Mouse (Mus musculus): ENCODE results near the gene S100a16. TPM values are rescaled to one million over a fixed set of nuclear protein-coding genes. Genes with fewer than 3 reads are reported as not detected.

Gene S100a16
- polyA plus RNA-seq, 1 experiment, result 134 TPM

DNA sequence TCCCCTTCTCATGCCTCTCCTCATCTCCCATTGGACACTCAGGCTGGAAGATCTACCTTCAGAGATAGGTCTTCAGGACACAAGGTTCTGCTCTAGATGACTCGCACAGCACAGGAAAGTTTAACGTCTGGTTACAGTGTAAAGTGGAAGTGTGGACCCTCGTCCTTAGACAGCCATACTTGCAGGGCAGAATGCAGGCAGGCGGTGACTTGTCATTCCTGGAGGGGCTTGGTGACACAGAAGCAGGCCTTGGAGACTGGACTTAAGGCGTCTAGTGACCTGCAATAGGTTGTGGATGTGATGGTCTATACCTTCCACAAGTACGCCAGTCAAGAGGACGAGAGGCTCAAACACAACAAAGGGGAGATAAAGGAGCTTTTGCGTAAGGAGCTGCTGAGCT, 52.9 kb downstream of the S100a16 start, which contains the start of gene S100a2:
TSS of gene S100a2 (plus strand) at position 301 of the 400 bp plus-strand sequence.
- Histone ChIP-seq H3K4me3 (ENCODE audit: insufficient read depth, low read length) (no peak within 1 kb of the TSS), H3K27ac (ENCODE audit: insufficient read depth, low read length) (no peak within 1 kb of the TSS), H3K4me1 (ENCODE audit: control insufficient read depth, insufficient read depth, low read length) (peaks cover 3% of the 10 kb centered on the region)
- no peak for TF ChIP-seq POLR2A (IDR thresholded peaks at IDR 0.05; ENCODE audit: extremely low read depth, insufficient read depth, low read length)
- no peak for TF ChIP-seq CTCF (IDR thresholded peaks at IDR 0.05; ENCODE audit: extremely low read depth, insufficient read depth, low read length)

Other genes with a start within 250 kb of the S100a16 start
- gene Gatad2b, start 244.1 kb upstream of the S100a16 start, polyA plus RNA-seq (2012; rRNA removed), result 33.2 and 35.4 TPM in 2 replicates
- gene Slc27a3, start 147.3 kb upstream of the S100a16 start, polyA plus RNA-seq (2012; rRNA removed), result 6.8 and 9.4 TPM in 2 replicates
- gene Ints3, start 103.6 kb upstream of the S100a16 start, polyA plus RNA-seq (2012; rRNA removed), result 44.8 and 46.1 TPM in 2 replicates
- gene Npr1, start 71.4 kb upstream of the S100a16 start, polyA plus RNA-seq (2012; rRNA removed), result 3.3 and 4.7 TPM in 2 replicates
- gene Ilf2, start 61.1 kb upstream of the S100a16 start, polyA plus RNA-seq (2012; rRNA removed), result 78.7 and 79.5 TPM in 2 replicates
- 65.0 and 73.2 TPM in 2 replicates for gene Snapin, start 46.2 kb upstream of the S100a16 start, polyA plus RNA-seq (2012; rRNA removed)
- 126 and 131 TPM in 2 replicates for gene Chtop, start 27.8 kb upstream of the S100a16 start, polyA plus RNA-seq (2012; rRNA removed)
- 265 and 281 TPM in 2 replicates for gene S100a1, start 22.9 kb upstream of the S100a16 start, polyA plus RNA-seq (2012; rRNA removed)
- 74.0 and 74.6 TPM in 2 replicates for gene S100a13, start 22.8 kb upstream of the S100a16 start, polyA plus RNA-seq (2012; rRNA removed)
- not detected in 2 replicates for gene S100a14, start 10.4 kb upstream of the S100a16 start, polyA plus RNA-seq (2012; rRNA removed)
- gene S100a3, start 23.3 kb downstream of the S100a16 start, polyA plus RNA-seq (2012; rRNA removed), result 1.9 and 2.0 TPM in 2 replicates
- not detected in 2 replicates for gene S100a2, start 53.0 kb downstream of the S100a16 start, polyA plus RNA-seq (2012; rRNA removed)
- gene Gm42674, start 64.7 kb downstream of the S100a16 start, polyA plus RNA-seq (2012; rRNA removed), result not detected in 2 replicates
- 10.9 and 13.4 TPM in 2 replicates for gene S100a4, start 66.5 kb downstream of the S100a16 start, polyA plus RNA-seq (2012; rRNA removed)
- not detected in 2 replicates for gene S100a5, start 71.3 kb downstream of the S100a16 start, polyA plus RNA-seq (2012; rRNA removed)
- 51.5 and 66.4 TPM in 2 replicates for gene S100a6, start 75.6 kb downstream of the S100a16 start, polyA plus RNA-seq (2012; rRNA removed)
- gene S100a7a, start 116.8 kb downstream of the S100a16 start, polyA plus RNA-seq (2012; rRNA removed), result 1.0 and 1.1 TPM in 2 replicates
- gene S100a8, start 131.7 kb downstream of the S100a16 start, polyA plus RNA-seq (2012; rRNA removed), result 0.95 and 1.8 TPM in 2 replicates
- 1.6 and 2.2 TPM in 2 replicates for gene S100a9, start 158.5 kb downstream of the S100a16 start, polyA plus RNA-seq (2012; rRNA removed)
- not detected in 2 replicates for gene Pglyrp4, start 189.7 kb downstream of the S100a16 start, polyA plus RNA-seq (2012; rRNA removed)
- not detected in 2 replicates for gene Gm5849, start 240.6 kb downstream of the S100a16 start, polyA plus RNA-seq (2012; rRNA removed)